Mouse (Mus musculus) WW6 (cell line): Measurements from ENCODE around the gene Prss57.

ENCODE experiments used
- DNase-seq: peaks from one replicate; pipeline ENCODE4 v3.0.0-alpha.2; 2013; ENCODE audit warnings: low read depth, low spot score

The Prss57 gene

DNA sequence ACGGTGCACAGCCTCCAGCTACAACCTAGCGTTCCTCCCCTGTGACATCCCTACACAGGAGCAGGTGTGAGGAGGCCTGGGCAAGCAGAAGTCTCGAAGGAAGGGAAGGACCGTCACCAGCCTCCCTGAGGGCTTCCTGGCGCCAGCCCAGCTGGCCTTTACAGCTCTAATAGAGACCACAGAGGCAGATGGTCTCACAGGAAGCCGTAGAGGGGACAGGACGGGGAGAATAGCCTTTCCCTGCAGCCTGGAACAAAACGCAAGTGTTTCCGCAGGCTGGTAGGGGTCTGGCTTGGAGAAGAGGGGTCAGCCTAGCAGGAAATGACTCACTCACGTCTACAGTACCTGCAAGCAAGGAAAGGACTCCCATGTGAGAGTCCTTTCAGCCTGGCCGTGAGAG is 17.1 kb upstream of the Prss57 start:
- no peak for DNase-seq

DNA sequence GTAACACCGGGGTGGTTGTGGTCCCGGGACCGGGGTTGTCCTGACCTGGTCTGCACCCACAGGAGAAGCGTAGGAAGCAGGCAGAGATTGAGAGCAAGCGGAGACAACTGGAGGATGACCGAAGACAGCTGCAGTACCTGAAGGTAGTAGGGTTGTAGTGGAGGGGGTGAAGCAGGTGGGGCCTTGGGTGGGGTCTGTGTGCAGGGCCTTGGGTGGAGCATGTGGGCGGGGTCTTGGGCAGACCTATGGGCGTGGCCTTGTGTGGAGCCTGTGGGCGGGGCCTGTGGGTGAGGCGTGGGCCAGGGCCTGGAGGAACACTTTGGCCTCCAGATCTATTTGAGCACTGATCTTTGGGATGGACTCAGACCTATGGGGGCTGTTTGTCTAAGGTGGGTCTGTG is 16.2 kb upstream of the Prss57 start:
- DNase-seq: no peak

DNA sequence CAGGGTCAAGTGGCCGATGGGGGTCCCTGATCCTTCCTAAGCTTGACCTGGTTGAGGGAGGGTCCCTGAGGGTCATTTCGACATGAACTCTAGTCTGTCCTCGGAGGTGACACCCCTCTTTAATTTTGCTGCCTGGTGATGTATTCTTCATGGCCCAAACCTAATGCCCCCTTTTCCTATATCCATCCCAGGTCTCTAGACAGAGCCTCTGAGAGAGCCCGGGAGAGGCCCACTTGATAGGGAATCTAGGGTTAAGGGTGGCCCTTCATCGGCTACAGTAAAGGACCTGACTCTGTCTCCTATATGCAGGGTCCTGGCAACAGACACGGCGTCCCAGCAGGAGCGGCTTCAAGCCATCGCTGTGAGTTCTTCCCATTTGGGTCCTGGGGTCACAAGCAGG is 15.6 kb upstream of the Prss57 start:
- no peak for DNase-seq

DNA sequence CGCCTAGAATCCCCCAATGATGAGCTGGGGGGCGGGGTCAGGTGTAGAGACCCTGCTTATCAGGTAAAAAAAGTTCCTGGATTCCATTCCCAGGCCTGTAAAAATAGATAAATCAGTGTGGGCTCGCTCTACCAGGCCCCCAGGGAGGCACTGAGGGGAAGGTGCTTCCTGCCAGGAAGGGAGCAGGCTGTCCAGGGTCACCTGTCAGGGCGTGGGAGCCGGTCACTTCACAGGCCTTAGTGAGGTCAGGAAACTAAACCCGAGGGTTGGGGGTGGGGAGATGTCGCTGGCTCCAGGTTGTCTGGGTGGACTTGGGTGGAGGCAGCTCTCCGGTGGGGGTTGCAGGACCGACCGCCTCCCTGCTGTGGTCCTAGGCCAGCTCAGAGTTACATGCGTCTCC is 14.9 kb upstream of the Prss57 start:
- DNase-seq: no peak

DNA sequence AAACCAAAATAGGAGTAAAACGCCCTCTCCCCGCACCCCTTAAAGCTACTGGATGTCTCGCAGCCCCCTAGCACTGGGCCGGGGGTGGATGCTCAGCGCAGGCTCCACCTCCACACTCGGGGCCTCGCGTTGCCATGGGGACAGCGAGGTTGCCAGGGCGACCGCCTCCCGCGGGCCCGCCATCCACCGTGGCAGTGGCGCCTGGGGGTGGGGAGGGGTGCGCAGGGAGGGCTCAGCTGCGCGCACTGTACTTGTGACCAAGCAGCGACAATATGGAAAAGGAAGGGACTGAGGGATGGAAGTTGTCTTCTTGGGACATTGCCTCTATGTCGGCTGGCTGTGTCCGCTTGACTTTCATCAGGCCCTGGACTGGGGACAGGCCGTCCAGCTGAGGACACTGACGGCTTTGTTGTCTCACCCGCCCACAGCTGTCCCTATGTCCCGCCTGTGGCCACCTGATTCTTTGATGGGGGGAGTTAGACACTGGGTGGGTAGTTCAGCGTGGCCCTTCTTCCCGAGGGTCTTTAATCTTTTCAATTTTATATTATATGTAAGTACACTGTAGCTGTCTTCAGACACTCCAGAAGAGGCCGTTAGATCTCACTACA is 13.1 kb upstream of the Prss57 start:
- no peak for DNase-seq

DNA sequence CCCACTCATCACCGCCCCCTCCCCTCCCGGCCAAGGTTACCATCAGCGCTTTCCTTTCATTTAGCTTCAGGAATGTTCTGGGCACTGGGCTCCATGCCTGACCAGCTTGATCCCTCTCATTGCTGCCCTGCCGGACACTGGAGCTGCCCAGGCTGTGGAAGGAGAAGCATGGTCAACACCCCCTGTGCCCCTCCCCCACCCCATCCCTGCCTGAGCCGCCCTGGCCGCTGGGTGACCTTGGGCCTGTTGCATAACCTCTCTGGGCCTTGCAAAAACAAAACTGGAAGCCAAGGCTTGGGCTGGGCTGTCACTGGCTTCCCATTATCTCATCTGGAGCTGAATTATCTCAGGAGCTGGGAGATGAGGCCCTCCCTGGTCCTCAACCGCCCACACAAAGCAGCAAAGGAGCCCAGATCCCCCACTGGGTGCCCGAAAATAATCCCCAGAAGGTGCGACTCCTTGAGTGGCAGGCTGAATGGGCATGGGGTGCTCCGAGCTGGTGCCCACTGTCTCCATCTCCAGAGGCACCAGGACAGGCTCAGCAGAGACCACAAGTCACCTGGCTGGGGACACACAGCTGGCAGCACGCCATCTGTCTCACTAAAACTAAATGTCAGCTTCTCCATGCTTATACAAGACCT is 11.7 kb upstream of the Prss57 start:
- no peak for DNase-seq

DNA sequence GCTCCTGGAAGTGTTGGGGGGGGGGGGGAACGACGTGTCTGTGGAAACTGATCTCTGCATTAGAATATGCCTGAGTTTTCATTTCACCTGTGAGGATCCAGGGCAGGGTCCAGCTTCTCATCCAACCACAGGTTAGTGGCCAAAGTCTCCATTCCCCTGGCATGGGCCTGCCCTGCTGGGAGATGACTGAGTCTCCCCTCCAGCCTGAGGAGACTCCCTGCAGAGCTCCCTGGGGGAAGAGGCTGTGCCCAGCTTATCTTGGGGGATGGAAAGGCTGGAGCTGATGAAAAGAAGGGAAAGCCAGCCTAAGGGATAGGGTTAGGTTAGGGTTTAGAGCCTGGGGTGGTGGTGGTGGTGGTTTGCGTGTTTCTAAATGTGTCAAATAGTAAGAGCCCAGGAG is 11.1 kb upstream of the Prss57 start:
- no peak for DNase-seq

DNA sequence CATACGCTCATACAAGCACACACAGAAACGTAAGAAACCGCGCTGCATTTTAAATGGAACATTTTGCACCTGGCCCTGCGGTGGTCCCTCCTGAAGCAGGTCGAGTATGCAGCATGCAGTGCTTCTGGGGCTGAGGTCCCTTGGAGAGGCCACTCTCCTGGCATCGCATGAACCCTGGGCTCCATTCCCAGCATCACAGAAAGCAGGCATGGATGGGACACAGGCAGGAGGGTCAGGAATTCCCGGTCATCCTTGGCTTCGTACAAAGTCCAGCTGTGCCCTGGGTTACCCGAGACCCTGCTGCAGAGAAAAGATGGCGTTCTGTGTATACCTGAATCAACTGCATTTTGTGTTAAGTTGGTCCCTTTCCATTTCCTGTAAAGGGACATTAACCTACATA is 9.7 kb upstream of the Prss57 start:
- no peak for DNase-seq

DNA sequence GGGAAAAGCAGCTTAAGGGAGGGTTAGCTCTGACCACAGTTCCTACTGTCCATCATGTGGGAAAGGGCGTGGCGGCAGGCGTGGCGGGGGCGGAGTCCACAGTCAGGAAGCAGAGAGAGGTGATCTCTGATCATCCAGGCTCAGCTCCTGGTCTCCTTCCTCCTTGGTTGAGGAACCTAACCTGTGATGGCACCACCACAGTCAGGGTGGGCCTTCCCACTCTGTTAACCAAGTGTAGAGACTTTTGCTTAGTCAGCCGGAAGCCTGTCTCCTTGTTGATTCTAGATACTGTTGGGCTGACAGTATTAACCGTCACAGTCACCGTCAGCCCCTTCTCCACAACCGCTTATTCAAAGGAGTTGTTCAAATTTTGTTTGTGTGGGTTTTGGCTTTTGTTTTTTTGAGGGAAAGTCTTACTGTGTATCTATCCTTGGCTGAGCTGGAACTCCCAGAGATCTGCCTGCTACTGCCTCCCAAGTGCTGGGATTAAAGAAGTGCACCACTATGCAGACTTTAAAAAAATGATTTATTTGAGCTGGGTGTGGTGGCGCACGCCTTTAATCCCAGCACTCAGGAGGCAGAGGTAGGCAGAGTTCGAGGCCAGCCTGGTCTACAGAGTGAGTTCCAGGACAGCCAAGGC is 7.6 kb upstream of the Prss57 start:
- DNase-seq: no peak

DNA sequence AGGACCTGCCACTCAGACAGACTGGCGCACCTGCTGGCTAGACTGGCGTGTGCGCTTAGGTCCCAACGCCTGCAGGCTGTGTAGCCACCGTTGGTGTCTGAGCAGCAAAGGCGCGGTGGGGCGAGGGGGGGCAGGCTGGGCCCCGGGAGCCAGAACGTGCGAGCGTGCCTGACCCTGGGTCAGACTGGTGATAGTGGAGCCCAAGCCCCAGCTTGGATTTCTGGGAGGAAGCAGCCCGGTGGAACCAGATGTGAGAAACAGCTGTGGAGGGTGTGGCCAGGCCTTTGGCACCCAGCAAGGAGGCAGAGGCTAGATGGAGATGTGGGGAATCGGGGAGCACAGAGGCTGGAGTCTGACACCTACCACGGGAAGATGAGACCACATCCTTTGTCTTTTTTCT is 6.6 kb upstream of the Prss57 start:
- DNase-seq: no peak

DNA sequence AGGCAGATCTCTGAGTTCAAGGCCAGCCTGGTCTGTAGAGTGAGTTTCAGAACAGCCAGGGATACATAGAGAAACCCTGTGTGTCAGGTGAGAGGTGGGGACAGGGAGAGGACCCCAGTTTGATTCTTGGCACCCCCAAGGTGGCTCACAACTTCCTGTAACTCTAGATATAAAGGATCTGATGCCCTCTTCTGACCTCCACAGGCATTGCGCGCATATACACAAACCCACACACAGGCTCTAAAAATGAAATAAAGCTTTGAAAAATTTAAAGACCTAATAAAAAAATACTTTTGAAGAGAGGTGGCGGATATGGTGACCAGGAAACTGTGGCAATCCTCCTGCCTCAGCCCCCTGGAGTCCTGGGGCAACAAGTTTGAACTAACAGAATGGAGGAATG is 5.1 kb upstream of the Prss57 start:
- DNase-seq: no peak

DNA sequence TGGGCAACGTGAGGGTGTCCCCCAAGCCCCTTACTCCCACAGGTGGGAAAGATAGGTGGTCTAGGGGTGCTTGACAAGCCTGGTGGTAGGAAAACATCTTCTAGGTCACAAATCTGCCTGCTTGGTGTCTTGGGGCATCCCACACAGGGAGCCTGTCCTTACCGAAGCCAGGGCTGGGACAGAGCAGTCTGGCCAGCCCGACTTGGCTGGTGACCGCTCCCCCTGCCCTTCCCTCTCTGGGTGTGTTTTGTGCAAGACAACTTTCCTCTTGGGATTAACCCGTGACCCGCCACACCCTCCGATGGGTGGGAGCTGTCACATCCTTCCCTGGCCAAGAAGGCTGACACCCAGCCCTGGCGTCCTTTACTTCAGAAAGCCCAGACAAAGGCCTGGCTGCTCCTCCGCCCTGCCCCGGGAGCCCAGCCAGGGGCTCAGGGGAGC is 3.8 kb upstream of the Prss57 start:
- no peak for DNase-seq

DNA sequence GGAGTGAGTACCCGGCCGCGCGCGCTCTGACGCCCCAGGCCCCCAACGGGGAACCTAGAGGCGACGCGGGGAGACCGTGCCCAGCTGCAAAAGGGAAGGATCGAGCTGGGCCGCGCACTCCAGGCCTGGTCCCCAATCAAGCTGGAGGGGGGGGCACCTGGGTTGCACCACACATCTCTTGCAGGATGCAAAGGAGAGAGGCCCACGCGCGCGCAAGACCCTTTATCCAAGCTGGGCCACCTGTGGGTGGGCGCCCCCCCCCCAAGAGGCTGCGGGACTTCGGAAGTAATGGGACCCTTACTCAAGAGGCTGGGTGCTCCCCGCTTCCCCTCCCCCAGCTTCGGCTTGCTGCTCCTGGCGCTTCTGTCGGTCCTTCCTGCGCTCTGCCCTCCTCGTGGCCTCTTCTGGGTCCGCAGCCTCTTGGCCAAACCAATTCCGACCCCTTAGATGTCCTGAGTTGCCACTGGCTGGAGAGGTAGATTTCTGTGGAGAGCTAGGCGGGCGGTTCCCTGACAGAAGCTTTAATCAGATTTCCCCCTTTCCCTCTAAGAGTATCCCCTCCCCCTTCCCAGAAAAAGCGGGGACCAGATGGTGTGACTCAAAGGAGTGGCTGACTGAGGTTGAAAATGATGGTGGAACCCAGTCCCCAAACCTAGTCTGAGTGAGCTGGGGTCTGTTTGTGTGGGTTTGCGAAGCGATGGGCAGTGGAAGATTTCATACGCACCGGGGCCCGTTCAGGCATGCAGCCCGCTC is 3.2 kb upstream of the Prss57 start:
- DNase-seq: no peak

DNA sequence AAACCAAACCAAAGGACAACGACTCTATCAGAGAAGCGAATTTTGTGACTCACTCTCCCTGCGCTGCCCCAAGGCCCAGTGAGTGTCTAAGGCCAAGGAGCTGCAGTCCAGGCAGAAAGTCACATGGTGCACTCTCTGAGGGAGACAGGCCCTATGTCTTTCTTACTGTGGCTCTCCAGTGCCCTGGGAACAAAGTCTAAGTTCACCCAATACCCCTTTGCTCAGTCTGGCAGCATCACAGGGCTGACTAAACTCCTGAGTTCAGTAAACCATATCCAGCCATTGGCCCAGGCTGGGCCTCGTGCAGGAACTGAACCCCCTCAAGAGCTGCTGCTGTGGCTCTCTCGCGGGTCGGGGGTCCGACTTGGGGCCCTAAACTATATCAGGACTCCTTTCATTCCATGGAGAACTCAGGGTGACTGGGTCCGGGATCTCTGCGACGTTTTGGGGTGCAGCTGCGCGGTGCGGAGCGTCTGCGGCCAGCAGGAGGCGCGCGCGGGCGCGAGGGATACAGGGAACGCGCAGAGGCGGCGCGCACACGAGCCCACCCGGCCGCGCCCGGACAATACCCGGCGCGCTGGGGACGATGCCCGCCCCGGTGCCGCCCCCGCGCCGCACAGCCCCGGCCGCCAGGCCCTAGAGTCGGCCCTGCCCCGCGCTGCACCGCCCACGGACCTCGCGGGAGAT is 2.4 kb upstream of the Prss57 start, which contains the start of gene Palm:
Gene Palm, plus strand, starts transcription at position 522 of the 687 bp plus-strand sequence.
- no peak for DNase-seq

DNA sequence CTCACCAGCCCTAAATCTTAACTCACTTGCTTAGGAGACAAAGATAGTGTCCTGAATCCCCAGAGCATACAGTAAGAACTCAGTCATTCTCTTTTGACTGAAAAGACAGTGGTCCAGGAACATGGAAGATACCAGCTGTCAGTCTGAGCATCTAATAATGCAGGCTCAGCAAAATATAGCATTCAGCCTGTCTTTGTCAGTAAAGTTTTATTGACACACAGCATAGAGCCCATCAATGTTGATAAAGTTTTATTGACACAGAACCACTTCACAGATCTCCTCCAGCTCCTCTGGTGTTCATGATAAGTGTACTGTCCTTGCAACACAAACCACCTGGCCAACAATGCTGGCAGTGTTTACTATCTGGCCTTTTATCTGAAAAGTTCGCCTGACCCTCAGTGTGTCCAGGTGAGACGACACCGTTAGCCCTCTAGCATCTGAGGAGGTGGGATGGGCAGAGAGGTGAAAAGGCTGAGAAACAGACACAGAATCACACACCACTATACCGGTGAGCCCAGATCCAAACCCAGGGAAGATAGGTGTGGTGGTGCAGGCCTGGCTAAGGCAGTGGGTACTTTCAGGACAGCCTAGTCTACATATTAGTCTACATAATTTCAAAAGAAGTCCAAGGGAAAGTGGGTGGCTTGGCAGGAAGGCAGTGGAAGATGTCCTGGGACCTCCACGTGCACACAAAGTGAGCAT is 1.7 kb upstream of the Prss57 start:
- DNase-seq: no peak

DNA sequence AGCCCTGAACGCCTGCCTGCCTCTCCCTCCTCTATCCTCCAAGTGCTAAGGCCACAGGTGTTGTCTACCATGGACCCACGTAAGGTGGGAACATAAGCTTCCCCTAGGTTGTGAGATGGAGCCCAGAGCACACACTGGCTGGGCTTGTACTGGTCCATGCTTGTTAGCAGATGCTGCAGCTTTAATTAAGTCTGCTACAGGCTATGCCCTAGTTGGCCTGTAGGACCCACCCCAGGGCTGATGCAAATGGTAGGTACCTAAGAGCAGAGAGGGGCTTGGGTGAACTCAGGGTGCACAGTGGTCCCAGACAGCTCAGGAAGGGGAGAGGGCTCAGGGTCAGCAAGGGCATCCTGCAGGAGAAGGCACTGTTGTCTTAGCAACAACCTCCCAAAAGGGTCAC is 1.2 kb downstream of the Prss57 start:
- no peak for DNase-seq

DNA sequence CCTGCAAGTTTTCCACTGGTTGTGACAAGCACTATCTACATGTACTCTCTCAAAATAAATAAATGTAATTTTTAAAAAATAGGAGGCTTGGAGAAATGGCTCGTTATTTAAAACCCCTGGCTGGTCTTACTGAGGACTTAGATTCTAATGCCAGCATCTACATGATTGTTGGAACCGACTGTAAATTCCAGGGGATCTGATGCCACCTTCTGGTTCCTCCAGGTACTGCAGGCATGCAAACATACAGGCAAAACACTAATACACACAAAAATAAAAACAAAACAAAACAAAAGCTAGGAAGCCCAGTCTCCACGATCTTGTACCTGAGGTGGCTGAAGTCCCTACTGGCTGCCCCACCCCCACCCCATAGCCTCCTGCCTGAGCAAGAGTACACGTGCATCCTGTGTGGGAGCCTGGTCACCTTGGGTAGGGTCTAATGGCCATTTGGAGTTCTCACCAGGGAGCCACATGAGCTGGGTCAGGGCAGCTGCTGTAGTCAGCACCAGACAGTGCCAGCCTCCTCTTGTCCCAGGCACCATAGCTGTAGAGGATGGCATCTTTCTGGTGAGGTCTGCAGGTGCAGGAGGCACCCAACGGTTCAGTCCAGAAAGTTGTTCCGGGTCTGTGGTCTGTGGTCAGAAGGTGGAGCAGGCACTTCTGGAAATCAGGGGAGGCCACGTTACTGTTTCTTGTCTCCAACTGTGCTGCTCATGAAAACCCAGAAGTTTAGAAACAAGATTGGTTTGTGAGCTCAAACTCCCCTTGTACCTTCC is 2.2 kb downstream of the Prss57 start:
- DNase-seq: no peak

DNA sequence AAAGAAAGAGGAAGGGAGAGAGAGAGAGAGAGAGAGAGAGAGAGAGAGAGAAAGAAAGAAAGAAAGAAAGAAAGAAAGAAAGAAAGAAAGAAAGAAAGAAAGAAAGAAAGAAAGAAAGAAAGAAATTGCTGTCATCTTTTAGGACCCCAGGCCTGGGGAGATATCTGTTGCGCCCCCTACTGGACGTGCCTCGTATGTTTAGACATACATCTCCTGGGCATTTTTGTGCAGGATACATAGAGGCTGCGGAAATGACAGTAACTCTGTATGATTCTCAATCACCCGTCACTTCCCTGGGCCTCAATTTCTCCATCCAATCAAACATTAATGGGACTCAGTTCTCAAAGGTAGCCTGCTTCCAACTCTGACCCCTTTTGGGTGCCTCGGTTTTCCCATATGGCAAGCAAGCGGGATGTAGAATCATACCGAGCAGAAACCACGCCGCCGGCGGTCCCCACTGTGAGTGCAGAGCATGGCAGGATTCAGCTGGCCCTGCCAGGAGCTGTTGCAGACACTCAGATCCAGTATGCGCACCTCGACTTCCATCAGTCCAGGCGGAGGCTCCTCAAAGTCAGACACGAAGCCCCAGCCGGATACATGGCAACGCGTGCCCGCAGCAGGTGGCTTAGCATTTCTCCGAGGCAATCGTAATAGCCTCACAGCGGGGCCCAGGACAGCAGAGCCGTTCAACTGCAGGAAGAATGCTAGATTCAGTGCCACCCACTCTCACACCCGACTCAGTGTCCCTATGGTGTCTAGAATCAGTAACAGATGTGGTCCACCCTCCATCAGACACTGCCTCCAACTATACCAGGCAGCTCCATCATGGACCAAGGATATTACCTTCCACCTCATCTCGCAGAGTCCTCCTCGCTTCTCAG is 6.6 kb downstream of the Prss57 start:
- no peak for DNase-seq

DNA sequence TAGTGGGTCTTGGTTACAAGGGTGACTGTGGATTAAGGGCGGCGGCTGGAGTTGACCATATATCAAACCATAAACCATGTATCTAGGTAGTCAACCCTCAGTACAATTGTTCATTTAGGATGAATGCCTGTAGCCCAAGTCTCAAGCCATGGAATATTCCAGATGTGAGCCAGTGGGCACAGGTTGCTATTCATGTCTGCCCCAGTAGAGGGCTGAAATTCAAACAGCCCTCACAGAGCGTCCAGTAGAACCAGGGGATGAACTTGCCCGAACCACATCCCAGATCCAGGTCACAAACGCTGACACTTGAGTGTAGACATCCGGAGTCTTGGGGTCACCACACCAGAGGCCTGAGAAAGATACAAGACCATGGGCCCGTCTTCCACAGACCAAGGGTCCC is 7.7 kb downstream of the Prss57 start:
- DNase-seq: no peak

DNA sequence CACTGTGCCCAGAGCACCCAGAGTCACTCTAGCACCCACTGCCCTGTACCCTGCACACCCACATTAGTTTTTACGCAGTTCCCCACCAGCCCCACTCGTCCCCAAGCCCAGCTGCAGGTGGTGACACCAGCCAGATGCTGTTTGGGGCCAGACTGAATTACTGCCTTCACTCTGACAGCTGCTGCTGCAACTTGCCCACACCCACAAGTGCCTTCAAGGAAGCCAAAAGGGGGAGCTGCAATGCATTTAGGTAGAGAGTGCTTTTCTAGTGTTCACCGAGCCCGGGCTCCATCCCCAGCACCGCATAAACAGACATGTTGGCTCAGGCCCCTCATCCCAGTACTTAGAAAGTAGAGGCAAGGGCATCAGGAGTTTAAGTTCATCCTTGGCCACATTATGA is 8.8 kb downstream of the Prss57 start:
- no peak for DNase-seq
